Mouse (Mus musculus): ENCODE data around the gene Trmt10a.

Gene Trmt10a

DNA sequence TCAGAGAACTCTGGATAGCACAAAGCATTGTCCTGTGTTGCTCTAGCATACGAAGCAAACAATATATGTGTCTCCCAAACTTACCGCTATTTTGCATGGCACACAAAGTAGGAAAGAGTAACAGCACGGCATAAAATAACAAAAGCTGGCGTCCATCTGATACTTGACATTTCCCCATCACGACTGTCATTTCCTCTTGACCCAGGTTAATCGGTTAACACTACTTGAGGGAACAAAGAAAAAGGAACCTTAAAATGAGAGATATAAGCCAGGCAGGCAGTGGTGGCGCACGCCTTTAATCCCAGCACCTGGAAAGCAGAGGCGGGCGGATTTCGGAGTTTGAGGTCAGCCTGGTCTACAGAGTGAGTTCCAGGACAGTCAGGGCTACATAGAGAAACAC is 9.3 kb upstream of the Trmt10a start:
- in situ Hi-C loops (cut with MseI, MboI), result loop anchor here (25.0 kb wide), 1 partner anchor 347 kb away; no protein-coding TSS in a partner anchor

DNA sequence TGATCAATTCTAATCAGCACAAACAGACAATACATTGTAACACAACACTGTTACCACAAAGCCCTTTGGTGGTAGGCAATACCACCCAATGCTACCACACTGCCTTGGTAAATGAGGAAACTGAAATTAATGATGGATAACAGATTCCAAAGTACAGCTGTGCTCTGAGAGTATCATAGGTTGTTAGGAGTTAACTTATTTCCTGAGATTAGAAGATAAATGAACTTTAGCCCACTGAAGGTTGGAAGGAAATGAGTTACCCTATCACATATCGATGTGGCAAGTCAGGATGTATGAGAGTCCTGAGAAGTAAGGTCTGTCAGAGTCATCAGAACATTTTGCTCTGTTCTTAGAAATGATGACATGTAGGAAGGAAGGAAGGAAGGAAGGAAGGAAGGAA is 8.7 kb upstream of the Trmt10a start:
- in situ Hi-C loops (cut with MseI, MboI), result loop anchor here (25.0 kb wide), 1 partner anchor 347 kb away; no protein-coding TSS in a partner anchor

DNA sequence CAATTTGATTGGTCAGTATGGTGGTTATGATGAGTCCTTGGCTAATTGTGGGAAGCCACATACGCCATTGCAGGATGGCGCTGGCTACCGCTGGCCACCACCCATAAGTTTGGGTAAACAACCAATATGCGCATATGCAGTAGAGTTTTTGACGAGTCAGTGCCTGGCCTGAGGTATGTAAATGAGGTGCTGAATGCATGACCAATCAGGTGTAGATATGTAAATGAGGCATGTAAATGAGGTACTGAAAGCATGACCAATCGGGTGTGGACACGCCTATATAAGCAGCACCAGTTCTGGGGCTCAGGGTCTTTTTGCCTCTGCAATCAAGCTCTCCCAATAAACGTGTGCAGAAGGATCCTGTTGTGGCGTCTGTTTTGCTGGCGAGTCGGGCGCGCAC is 5.1 kb upstream of the Trmt10a start:
- in situ Hi-C loops (cut with MseI, MboI), result loop anchor here (25.0 kb wide), 1 partner anchor 351 kb away; no protein-coding TSS in a partner anchor

DNA sequence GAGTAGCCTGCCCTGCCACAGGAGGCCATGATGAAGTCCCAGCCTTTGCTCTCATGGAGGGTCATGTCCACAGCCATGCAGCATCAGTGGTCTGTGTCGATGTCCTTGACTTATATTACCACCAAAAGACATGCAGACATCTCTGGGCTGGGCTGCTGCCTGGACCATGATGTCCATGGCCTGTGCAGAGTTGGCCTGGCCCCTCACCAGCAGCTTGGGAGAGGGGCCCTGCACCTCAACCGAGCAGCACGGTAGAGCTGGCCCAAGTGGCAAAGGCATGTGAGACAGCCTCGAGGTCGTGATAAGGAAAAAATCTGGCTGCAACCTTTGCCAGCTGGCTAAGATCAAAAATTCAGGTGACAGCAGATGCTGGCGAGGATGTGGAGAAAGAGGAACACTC is 3.6 kb upstream of the Trmt10a start:
- in situ Hi-C loops (cut with MseI, MboI), result loop anchor here (25.0 kb wide), 1 partner anchor 352 kb away; no protein-coding TSS in a partner anchor

DNA sequence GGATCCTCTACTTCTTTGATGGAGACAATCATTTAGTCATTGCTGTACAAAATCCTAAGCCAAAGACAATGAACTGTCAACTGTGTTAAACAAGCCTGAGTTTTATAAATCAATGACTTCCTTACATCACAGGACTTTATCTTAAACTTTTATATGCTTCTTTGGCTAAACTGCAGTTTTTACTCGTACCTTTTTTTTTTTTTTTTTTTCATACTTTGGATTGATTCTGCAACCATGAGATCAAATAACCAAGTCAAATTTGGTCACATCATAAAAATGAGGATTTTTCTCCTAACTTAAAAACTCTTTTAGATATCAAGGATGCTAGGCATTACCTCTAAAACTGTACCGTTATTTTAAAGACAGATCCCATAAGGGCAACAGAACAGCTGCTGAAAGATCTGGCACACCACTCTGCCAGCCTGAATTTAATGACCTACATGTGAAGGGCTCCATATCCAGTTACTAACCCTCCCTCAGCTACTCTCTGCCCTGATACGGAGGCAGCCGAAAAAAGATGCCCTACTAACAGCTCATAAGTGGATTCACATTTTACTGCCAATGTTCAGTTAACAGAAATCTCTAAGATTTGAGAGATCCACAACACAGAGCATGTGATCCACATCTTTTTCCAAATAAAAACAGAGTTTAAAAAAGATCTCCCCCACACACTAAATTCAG is 1.1 kb upstream of the Trmt10a start:
- in situ Hi-C loops (cut with MseI, MboI), result loop anchor here (25.0 kb wide), 1 partner anchor 355 kb away; no protein-coding TSS in a partner anchor

DNA sequence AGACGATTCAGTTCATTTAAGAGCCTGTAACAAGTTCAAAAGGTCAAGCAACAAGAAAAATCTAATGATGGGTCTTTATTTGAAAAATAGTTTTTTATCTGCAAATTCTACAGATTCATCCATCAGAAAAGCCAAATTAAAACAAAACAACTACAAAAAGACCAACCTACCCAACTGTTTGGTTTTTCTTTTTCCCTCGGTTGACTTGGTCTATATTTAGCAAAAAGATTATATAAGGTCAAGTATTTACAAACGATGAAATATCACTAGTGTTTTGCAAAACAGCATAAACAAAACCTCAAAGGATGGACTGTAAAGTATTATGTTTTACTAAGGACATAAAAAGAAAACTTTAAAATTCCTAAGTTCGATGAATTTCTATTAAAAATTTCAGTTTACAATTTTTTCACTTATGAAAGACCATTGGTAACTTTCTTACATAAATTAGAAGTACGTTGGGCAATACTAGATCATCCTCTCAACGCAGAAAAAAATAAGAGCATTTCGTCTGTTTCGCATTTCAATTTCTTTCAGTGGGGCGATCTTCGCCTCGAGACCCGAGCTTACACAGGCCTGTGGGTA is 424 bp upstream of the Trmt10a start:
- in situ Hi-C loops (cut with MseI, MboI), result loop anchor here (25.0 kb wide), 1 partner anchor 356 kb away; no protein-coding TSS in a partner anchor

DNA sequence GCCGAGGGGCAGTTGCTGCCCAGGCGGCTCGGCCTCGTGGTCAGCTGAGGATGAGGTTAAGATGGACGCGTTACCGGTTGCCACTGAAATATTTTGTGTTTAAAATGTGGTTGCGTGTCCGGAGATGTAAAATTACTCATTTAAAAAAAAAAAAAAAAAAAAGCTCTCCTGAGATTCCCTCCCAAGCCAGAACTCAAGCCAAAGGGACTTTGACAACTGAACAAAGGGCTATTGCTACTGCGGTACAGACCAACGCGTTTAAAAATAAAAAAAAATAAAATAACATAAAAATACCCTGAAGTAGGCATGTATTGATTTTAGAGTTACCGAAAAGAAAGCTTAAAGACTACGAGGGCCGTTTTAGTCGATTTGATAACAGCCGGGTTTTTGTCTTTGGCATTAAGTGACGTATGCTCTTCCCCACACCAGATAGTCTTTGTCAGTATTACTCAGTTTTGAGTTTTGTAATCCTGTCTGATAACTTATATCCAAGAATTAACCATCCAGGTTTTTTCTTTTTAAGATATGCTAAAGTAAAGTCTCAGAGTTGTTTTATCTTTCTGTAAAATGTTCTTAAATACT is 903 bp downstream of the Trmt10a start:
- in situ Hi-C loops (cut with MseI, MboI), result loop anchor here (25.0 kb wide), 1 partner anchor 357 kb away; no protein-coding TSS in a partner anchor

DNA sequence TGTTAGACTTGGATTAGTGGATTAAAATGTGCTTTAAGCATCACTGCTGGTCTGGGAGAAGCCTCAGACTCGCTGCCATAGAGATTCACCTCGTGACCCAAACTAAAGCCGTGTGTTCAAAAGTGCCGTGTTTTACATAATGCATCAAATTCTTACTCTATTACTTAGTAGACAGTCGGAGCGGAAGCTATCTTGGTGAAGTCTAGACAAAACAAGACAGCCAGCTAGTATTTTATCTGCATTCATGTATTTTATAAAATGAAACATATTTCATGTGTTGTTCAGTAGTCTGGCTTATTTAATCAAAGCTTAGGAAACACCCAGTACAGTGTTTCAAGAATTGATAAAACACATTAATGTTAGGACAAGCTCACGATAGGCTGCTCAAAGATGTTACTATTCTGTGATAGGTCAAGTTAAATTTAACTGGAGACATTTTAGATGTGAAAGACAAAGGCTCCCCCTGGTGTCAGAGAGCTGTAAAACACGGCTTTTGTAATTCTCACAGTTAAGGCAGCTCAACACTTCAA is 1.5 kb downstream of the Trmt10a start, which contains the start of gene Mttp:
Gene Mttp, minus strand, starts transcription at position 327 of the 530 bp plus-strand sequence.
- in situ Hi-C loops (cut with MseI, MboI), result loop anchor here (5.0 to 25.0 kb wide), 2 partner anchors 152 to 357 kb away; no protein-coding TSS in a partner anchor

DNA sequence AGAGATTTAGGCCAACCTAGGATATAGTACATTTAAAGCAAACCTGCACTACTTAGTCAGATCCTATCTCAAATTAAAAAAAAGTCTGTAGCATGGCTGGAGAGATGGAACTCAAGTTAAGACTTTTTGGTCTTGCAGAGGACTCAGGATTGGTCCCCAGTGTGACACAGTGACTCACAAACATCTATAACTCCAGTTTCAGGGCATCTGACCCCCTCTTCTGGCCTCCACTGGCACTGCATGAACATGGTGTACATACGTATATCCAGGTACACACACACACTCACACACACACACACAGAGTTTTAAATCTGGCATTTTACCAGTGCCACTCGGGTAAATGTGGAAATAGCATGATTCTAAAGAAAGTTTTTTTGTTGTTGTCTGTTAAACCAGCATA is 5.6 kb downstream of the Trmt10a start:
- in situ Hi-C loops (cut with MseI, MboI), result loop anchor here (5.0 to 25.0 kb wide), 2 partner anchors 157 to 362 kb away; no protein-coding TSS in a partner anchor

DNA sequence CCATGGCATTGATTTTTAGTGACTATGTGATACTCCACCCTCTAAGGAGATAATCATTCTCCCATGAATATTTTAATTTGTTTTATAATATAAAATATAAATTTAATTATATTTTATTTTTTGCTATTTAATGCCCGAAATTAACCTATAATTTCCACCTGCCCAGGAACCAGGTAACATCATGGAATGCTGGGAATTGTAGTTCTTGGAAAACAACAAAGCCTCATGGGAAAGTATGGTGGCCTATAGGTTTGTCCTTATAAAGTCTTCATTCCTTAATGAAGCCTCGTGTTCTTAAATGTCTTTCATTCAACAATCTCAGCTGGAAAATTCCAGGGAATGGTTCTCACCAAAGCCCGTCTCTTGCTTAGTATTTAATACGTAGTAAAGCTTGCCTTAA is 11.8 kb downstream of the Trmt10a start:
- in situ Hi-C loops (cut with MseI, MboI), result no loop called here

DNA sequence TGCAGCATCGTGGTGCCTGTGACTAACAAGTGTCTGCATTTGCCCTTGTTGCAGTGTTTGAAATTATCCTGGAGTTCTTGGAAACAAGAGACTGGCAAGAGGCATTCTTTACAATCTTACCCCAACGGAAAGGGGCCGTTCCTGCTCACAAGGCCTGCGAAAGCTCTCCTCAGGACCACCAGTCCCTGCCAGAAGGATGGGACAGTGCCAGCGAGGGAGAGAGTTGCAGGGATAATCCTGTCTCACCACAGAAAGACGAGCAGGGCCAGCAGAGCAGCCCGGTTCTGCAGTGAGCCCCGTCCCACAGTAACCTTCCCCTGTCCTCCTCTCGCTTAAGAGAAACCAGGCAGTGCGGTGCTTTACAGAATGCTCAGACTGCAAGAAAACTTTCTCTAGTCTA is 13.4 kb downstream of the Trmt10a start:
- in situ Hi-C loops (cut with MseI, MboI), result no loop called here

DNA sequence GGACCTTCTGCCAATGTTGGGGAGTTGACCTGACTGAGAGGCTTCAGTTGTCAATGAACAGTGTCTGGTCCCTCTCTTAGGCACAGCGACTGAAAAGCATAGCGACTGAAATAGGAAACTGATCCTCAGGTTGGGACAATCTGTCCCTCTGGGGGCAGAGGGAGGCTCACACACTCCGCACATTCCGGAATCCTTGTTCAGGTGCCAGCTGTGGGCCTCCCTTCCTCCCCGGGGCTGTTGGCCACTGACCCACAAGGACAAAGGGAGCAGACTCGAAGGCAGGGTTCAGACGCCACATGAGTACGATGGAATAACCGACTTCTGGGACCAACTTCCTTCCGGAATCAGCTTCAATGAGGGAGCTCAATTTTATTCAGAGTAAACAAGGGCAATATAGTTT is 18.4 kb downstream of the Trmt10a start:
- in situ Hi-C loops (cut with MseI, MboI), result no loop called here

DNA sequence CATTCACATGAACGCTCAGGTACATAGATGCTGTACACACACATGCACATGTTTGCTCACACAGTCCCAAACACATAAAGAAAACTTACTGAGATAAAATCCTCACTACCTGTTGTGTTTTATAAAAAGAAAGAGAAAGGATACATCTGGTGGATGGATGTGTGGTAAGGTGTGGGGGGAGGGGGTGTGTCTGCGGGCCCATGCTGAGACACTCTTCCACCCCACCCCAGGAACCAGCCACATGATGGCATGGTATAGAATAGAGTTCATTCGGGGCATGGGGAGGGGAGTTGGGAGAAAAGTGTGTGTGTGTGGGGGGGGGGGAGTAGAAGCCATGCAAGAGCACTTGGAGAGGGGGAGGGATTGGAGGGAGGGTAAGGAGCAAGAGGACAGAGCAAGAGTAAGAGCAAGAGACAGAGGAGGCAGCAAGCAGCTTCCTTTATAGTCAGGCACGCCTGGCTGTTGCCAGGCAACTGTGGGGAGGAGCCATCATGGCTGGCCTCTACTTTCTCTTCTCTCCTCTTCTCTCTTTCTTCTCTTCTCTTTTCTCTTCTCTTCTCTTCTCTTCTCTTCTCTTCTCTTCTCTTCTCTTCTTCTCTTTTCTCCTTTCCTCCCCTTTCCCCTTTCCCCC is 19.4 kb downstream of the Trmt10a start:
- in situ Hi-C loops (cut with MseI, MboI), result no loop called here

DNA sequence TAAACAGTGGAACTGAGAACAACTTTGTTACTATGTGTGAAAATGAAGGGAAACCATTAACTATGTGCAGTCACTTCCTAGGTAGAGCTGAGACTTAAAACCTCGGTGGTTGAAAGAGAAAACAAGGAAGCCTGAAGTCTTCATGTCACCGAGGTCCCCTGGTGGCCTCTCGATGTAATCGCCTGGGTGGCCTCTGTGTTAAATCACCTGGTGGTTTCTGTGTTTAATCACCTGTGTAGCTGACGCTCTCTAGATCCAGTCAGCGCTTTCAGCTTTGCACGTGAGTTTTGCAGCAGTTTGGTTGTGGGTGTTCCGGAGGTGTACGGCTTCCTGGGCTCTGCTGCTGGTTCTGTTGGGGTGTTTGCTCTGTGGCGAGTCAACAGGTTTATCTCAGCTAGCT is 30.0 kb downstream of the Trmt10a start:
- in situ Hi-C loops (cut with MseI, MboI), result no loop called here

DNA sequence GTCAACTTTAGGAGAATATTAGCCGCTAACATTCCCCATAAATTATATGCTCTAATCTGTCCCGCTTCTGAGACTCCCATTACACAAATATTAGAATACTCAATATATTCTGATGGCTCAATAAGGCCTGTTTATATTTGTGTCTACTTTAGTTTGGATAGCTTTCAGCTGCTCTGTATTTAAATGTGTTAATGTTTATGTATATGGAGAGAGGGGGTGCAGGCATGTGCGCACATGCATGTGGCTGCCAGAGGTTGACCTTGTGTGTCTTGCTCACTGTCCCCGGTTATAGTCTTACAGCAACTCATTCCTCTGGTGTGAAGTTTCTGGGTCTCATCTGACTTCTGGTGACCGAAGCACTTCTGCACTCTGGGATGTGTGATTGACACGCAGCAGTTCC is 32.3 kb downstream of the Trmt10a start:
- in situ Hi-C loops (cut with MseI, MboI), result no loop called here

DNA sequence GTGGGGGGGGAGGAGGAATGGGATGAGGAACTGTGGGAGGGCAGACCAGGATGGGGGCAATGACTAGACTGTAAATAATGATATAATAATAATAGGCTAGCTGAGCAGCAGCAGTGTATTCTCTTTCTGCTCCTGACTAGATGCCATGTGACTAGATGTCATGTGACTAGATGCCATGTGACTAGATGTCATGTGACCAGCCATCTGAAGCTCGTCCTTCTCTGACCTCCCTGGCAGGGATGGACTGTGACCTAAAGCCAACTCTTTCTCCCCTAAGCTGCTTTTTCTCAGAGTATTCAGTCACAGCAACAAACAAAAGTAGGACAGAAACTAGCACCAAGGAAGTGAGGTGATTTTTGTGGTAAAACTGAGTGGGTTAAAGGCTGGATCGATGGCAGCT is 38.8 kb downstream of the Trmt10a start:
- in situ Hi-C loops (cut with MseI, MboI), result no loop called here

DNA sequence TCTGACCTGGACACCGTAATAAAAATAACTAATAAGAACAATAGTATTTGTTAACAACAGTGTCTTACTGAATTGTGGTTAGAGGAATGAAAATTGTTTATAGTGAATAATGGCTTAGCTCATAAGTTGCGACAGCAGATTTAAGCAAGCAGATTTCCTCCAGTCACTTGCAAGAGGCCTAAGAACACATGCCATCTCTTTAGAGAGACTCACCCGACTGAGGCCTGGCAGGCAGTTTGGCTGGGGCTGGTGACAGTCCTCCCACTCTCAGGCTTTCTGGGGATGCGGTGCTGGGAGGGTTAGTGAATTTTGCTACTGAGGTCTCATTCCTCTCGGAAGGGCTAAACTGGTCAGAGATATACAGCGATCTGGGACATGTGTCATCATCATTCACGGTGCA is 40.1 kb downstream of the Trmt10a start:
- in situ Hi-C loops (cut with MseI, MboI), result no loop called here

DNA sequence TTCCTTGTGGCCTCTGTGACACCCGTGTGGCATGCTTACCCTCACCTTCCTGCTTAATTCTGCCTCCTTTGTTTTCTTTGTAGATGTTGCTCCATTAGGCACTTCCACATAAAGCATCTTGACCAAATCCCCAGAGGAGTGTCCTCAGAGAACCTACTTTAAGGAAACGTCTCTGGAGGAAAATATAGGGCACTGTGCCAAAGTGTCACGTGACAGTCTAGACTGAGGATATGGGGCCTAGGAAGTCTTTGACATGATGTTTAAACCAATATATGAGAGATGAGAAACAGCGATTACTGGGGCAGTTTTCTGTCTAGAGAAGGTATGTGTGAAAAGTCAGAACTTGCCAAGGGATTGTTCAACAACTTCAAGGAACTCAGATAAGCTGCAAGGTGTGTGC is 42.0 kb downstream of the Trmt10a start:
- in situ Hi-C loops (cut with MseI, MboI), result no loop called here

DNA sequence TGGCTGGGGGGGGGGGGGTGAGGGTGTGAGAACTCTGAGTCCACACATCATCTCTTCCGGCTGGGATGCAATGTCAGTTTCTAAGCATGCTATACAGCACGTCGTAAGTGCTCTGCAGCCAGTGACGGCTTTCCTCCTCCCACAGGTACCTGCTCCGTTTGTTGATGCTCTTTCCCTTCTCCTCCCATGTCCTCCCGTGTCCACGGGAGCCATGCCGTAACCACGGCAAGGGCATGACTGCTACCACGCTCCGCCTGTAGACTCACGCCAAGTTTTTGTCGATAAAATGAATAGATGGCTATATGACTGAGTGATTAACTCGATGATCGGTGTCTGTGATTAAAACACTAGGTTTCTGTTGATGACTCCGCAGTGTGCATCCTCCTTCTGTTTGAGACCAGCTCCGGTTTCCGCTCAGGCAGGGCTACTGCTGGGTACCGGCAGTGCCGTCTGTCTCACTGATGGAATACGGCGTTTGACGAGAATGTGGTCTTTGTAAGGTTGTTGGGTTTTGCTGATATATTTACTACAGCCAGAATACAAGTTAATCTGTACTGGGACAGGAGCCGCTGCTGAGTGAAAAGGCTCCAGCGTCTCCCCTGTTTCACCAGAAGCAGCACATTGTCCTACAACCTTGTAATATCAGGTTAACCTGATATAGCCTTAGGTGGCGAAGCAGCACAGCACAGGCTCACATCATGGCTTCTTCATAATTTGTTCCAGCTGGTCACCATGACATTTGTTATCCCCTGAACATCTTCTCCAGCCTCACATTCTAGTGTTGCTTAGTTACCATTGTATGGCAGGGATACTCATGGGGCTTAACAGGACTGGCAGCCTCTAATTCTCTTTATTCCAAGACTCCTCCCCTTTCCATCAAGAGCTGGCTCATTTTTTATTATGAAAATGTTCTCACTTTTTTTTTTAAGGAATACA is 43.0 kb downstream of the Trmt10a start:
- in situ Hi-C loops (cut with MseI, MboI), result no loop called here

DNA sequence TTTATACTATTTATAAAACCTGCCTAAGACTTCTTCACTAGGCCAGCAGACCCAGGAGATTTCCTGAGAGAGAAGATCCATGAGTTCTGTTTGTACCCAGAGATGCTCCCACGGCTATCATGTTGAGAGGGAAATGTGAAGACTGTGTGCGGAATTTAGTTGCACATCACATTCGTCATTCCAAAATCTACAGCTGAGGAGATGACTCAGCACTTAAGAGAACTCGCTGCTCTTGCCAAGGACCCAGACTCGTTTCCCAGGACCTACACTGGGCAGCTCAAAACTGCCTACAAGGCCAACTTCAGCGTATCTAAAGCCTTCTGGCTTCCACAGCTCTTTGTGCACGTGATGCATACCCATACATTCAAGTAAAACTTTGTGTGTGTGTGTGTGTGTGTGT is 49.0 kb downstream of the Trmt10a start:
- in situ Hi-C loops (cut with MseI, MboI), result loop anchor here (10.0 kb wide), 3 partner anchors 213 to 243 kb away; partner anchors contain the start of gene Adh4 (in 1 of the 2)
